Mouse (Mus musculus) testis, adult 2 months (tissue): Measurements from ENCODE around the gene Rsad1.

Experiments used
- CTCF ChIP-seq: fragments of 200-500 bp; IDR thresholded peaks from 2 replicates; pipeline ENCODE4 v1.5.1; 2012; ENCODE audit warnings: low read depth, mild to moderate bottlenecking, inconsistent platforms, low read length, moderate library complexity; ENCODE audit not compliant: control insufficient read depth, insufficient read depth, insufficient replicate concordance
- POLR2A ChIP-seq: fragments of 200-500 bp; IDR thresholded peaks from 2 replicates; pipeline ENCODE4 v1.6.1; 2012; ENCODE audit warnings: low read depth, mild to moderate bottlenecking, inconsistent platforms, low read length, moderate library complexity; ENCODE audit not compliant: control insufficient read depth

- TF ChIP-seq POLR2A (no peak), CTCF (no peak)
Observed at GRCm38 (mm10) chr11:94580111-94580740, 31.2 kb upstream of the Rsad1 start.
